Mouse (Mus musculus): Measurements from ENCODE around the gene Cd300ld4. TPM values are rescaled to one million over a fixed set of nuclear protein-coding genes. Genes with fewer than 3 reads are reported as not detected.
"Not testable (repeated sequence)": the region's sequence is repeated elsewhere in the genome, so short reads cannot be mapped to it uniquely, and the experiment has no call there.

The Cd300ld4 gene
- polyA plus RNA-seq, 1 experiment from 2014 or later, result not detected

DNA sequence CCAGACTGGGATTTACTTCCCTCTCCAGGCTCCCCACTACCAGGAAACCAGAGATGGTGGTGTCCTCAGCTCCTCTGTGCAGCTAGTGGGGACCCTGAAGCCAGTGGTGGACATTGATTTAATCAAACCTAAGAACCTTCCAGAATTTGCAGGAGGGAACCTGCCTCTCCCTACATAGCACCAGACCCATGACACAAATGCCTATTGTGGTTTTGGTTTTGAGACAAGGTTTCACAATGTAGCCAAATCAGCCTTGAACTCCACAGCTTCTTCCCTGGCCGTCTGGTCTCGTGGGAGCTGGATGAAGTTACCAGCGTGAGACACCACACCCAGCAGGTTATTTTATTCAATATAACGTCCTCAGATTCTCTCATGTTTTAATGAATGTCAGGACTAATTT is 31.9 kb upstream of the Cd300ld4 start:
- Histone ChIP-seq H3K27ac (ENCODE audit: low read length) (no peak overlapping the region), H3K9me3 (replicated peaks; ENCODE audit: control insufficient read depth, low read length) (no peaks in the 10 kb centered on the region), H3K4me3 (ENCODE audit: low read depth, low read length) (no peak overlapping the region), H3K36me3 (ENCODE audit: control insufficient read depth, insufficient read depth) (no peaks in the 10 kb centered on the region), H3K4me2 (ENCODE audit: low read depth, low read length) (no peak overlapping the region), H3K27me3 (ENCODE audit: control insufficient read depth, insufficient read depth, low read depth, low read length) (no peaks in the 10 kb centered on the region), H3K4me1 (ENCODE audit: control insufficient read depth, low read depth, low read length) (no peaks in the 10 kb centered on the region), H3K9ac (ENCODE audit: low read depth, low read length) (no peak overlapping the region)
- 46% methylated on average over 4 of the region's 4 CpGs for WGBS (ENCODE audit: insufficient replicate concordance)
- no peak for ATAC-seq (ENCODE audit: low read depth)

DNA sequence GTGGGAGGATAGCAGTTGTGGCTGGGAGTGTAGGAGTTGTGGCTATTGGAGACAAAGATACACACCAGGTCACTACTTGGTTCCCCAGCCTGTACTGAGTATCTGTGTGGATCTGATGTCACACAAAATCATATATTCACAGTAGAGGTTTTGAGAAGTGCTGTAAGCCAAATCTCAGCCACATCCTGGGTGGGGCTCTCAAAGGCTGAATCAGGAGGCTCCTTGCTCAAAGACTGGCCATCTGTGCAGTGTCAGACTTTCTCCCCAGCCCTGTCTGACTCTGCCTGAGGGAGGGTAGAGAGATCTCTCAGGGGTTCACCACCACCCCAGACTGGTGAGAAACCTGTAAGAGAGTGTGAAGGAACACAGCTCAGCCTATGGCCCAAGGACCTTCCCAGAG is 27.7 kb upstream of the Cd300ld4 start:
- ATAC-seq (ENCODE audit: low read depth), result no peak
- Histone ChIP-seq H3K4me3 (ENCODE audit: low read depth, low read length) (no peak overlapping the region), H3K4me2 (ENCODE audit: low read depth, low read length) (no peak overlapping the region), H3K27me3 (ENCODE audit: control insufficient read depth, insufficient read depth, low read depth, low read length) (no peaks in the 10 kb centered on the region), H3K4me1 (ENCODE audit: control insufficient read depth, low read depth, low read length) (no peaks in the 10 kb centered on the region), H3K27ac (ENCODE audit: low read length) (no peak overlapping the region), H3K36me3 (ENCODE audit: control insufficient read depth, insufficient read depth) (no peaks in the 10 kb centered on the region), H3K9me3 (replicated peaks; ENCODE audit: control insufficient read depth, low read length) (no peaks in the 10 kb centered on the region), H3K9ac (ENCODE audit: low read depth, low read length) (no peak overlapping the region)

- no peak overlapping the region for H3K27ac ChIP-seq (ENCODE audit: low read length)
- no peak overlapping the region for H3K9ac ChIP-seq (ENCODE audit: low read depth, low read length)
- WGBS (ENCODE audit: insufficient replicate concordance), result 70% methylated on average over 1 of the region's 1 CpGs
Observed at GRCm38 (mm10) chr11:115052991-115053390, 26.2 kb upstream of the Cd300ld4 start.

DNA sequence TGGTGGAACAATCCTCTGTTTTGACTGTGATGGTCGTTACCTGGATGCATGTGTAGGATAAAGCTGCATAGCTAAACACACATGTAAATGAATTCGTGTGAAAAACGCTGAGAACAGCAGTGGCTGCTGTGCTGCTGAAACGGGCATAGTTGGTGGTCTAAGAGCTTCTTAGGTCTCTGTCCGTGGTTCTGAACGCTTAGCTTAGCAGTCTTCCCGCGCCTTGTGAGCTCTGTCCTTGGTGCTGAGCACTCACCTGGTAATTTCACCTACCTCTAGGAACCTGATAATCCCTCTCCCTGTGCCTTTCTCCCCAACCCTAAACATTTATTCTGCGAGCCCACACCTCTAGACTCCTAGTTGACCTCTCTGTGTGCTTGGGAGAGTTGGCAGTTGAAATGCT is 25.4 kb upstream of the Cd300ld4 start:
- no peaks in the 10 kb centered on the region for H3K27me3 ChIP-seq (ENCODE audit: control insufficient read depth, insufficient read depth, low read depth, low read length)
- no peak for ATAC-seq (ENCODE audit: low read depth)
- no peak overlapping the region for H3K4me3 ChIP-seq (ENCODE audit: low read depth, low read length)
- 2% methylated on average over 9 of the region's 9 CpGs for WGBS (ENCODE audit: insufficient replicate concordance)
- H3K4me1 ChIP-seq (ENCODE audit: control insufficient read depth, low read depth, low read length), result no peaks in the 10 kb centered on the region
- no peak overlapping the region for H3K9ac ChIP-seq (ENCODE audit: low read depth, low read length)
- H3K9me3 ChIP-seq (replicated peaks; ENCODE audit: control insufficient read depth, low read length), result no peaks in the 10 kb centered on the region
- H3K27ac ChIP-seq (ENCODE audit: low read length), result no peak overlapping the region
- H3K4me2 ChIP-seq (ENCODE audit: low read depth, low read length), result no peak overlapping the region
- no peaks in the 10 kb centered on the region for H3K36me3 ChIP-seq (ENCODE audit: control insufficient read depth, insufficient read depth)

More at GRCm38 (mm10) chr11:115052991-115053390, 26.2 kb upstream of the Cd300ld4 start:
- Histone ChIP-seq H3K36me3 (ENCODE audit: control insufficient read depth, insufficient read depth) (no peaks in the 10 kb centered on the region), H3K4me3 (ENCODE audit: low read depth, low read length) (no peak overlapping the region), H3K4me1 (ENCODE audit: control insufficient read depth, low read depth, low read length) (no peaks in the 10 kb centered on the region), H3K9me3 (replicated peaks; ENCODE audit: control insufficient read depth, low read length) (no peaks in the 10 kb centered on the region), H3K4me2 (ENCODE audit: low read depth, low read length) (no peak overlapping the region), H3K27me3 (ENCODE audit: control insufficient read depth, insufficient read depth, low read depth, low read length) (no peaks in the 10 kb centered on the region)
- no peak for ATAC-seq (ENCODE audit: low read depth)

- Histone ChIP-seq H3K4me2 (ENCODE audit: low read depth, low read length) (no peak overlapping the region), H3K36me3 (ENCODE audit: control insufficient read depth, insufficient read depth) (no peaks in the 10 kb centered on the region), H3K4me1 (ENCODE audit: control insufficient read depth, low read depth, low read length) (no peaks in the 10 kb centered on the region), H3K9ac (ENCODE audit: low read depth, low read length) (no peak overlapping the region), H3K9me3 (replicated peaks; ENCODE audit: control insufficient read depth, low read length) (no peaks in the 10 kb centered on the region), H3K4me3 (ENCODE audit: low read depth, low read length) (no peak overlapping the region), H3K27me3 (ENCODE audit: control insufficient read depth, insufficient read depth, low read depth, low read length) (no peaks in the 10 kb centered on the region), H3K27ac (ENCODE audit: low read length) (no peak overlapping the region)
- ATAC-seq (ENCODE audit: low read depth), result no peak
- WGBS (ENCODE audit: insufficient replicate concordance), result 24% methylated on average over 3 of the region's 3 CpGs
Observed at GRCm38 (mm10) chr11:115049282-115049895, 22.6 kb upstream of the Cd300ld4 start.

DNA sequence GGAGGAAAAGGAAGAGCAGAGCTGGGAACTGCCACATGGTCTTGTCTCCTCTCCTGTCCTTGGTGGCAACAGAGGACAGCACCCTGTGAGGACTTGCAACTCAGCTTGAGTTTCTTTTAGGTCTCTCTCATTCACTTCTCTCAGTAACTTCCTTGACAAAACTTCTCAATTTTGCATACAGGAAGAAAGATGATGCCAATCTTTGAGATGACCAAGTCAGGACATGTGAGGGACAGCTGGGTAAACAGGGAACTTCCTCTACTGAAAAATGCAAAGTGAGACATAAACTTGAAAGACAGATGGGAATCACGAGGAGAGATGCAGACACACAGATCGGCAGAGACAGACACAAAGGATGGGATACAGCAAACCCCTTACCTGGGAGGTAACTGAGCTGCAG is 21.4 kb upstream of the Cd300ld4 start, which contains the start of gene Cd300ld3:
Cd300ld3 (minus strand) TSS at position 151 of the 400 bp plus-strand sequence.
- H3K27ac ChIP-seq (ENCODE audit: low read length), result no peak within 1 kb of the TSS
- no peaks in the 10 kb centered on the region for H3K36me3 ChIP-seq (ENCODE audit: control insufficient read depth, insufficient read depth)
- no peak within 1 kb of the TSS for H3K4me3 ChIP-seq (ENCODE audit: low read depth, low read length)
- ATAC-seq (ENCODE audit: low read depth), result no peak
- no peak within 1 kb of the TSS for H3K4me2 ChIP-seq (ENCODE audit: low read depth, low read length)
- H3K9ac ChIP-seq (ENCODE audit: low read depth, low read length), result no peak within 1 kb of the TSS
- 35% methylated on average over 2 of the region's 2 CpGs for WGBS (ENCODE audit: insufficient replicate concordance)
- no peaks in the 10 kb centered on the region for H3K4me1 ChIP-seq (ENCODE audit: control insufficient read depth, low read depth, low read length)
- H3K27me3 ChIP-seq (ENCODE audit: control insufficient read depth, insufficient read depth, low read depth, low read length), result no peaks in the 10 kb centered on the region
- H3K9me3 ChIP-seq (replicated peaks; ENCODE audit: control insufficient read depth, low read length), result no peaks in the 10 kb centered on the region

DNA sequence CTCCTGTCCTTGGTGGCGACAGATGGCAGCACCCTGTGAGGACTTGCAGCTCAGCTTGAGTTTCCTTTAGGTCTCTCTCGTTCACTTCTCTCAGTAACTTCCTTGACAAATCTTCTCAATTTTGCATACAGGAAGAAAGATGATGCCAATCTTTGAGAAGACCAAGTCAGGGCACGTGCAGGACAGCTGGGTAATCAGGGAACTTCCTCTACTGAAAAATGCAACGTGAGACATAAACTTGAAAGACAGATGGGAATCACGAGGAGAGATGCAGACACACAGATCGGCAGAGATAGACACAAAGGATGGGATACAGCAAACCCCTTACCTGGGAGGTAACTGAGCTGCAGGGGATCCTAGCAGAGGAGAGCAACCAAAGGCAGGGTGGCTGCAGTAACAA is 10.9 kb upstream of the Cd300ld4 start, which contains the start of gene Cd300ld5:
Cd300ld5 (minus strand) TSS at position 101 of the 400 bp plus-strand sequence.
- H3K4me3 ChIP-seq (ENCODE audit: low read depth, low read length); H3K9me3 ChIP-seq (replicated peaks; ENCODE audit: control insufficient read depth, low read length); H3K9ac ChIP-seq (ENCODE audit: low read depth, low read length); H3K27ac ChIP-seq (ENCODE audit: low read length); H3K27me3 ChIP-seq (ENCODE audit: control insufficient read depth, insufficient read depth, low read depth, low read length); ATAC-seq (ENCODE audit: low read depth); H3K4me1 ChIP-seq (ENCODE audit: control insufficient read depth, low read depth, low read length); H3K4me2 ChIP-seq (ENCODE audit: low read depth, low read length); H3K36me3 ChIP-seq (ENCODE audit: control insufficient read depth, insufficient read depth): not testable (repeated sequence)
- WGBS (ENCODE audit: insufficient replicate concordance), result no CpG with 5 or more reads among the region's 6 CpGs

GRCm38 (mm10) chr11:115016093-115016492 is 10.7 kb downstream of the Cd300ld4 start, which contains the start of gene Cd300ld2:
Cd300ld2 (minus strand) TSS chr11:115016193.
- H3K27me3 ChIP-seq (ENCODE audit: control insufficient read depth, insufficient read depth, low read depth, low read length); ATAC-seq (ENCODE audit: low read depth); H3K36me3 ChIP-seq (ENCODE audit: control insufficient read depth, insufficient read depth); H3K4me3 ChIP-seq (ENCODE audit: low read depth, low read length); H3K4me1 ChIP-seq (ENCODE audit: control insufficient read depth, low read depth, low read length); H3K27ac ChIP-seq (ENCODE audit: low read length); H3K4me2 ChIP-seq (ENCODE audit: low read depth, low read length); H3K9ac ChIP-seq (ENCODE audit: low read depth, low read length); H3K9me3 ChIP-seq (replicated peaks; ENCODE audit: control insufficient read depth, low read length): not testable (repeated sequence)
- WGBS (ENCODE audit: insufficient replicate concordance), result no CpG with 5 or more reads among the region's 7 CpGs

DNA sequence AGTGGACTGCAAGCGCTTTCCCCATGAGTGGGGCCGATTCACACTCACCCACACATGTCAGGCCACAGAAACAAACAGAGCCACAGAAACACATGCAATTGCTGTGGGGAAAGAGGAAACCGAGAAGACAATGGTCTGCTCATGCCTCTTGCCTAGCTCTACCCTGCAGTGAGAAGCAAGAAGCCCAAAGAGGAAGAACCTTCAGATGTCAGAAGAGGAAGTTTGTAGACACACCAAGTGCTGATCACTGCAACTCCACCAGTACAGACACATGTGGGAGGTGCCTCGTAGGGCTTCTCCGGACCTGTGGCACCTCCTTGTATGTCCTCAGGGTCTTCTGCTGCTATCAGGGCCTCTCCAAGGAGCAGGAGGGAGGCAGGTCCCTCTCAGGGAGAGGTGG is 22.7 kb downstream of the Cd300ld4 start:
- Histone ChIP-seq H3K4me2 (ENCODE audit: low read depth, low read length) (no peak overlapping the region), H3K27ac (ENCODE audit: low read length) (peak overlapping the region; percentile 72), H3K9ac (ENCODE audit: low read depth, low read length) (no peak overlapping the region), H3K9me3 (replicated peaks; ENCODE audit: control insufficient read depth, low read length) (no peaks in the 10 kb centered on the region), H3K4me1 (ENCODE audit: control insufficient read depth, low read depth, low read length) (no peaks in the 10 kb centered on the region), H3K4me3 (ENCODE audit: low read depth, low read length) (no peak overlapping the region), H3K36me3 (ENCODE audit: control insufficient read depth, insufficient read depth) (no peaks in the 10 kb centered on the region), H3K27me3 (ENCODE audit: control insufficient read depth, insufficient read depth, low read depth, low read length) (no peaks in the 10 kb centered on the region)
- ATAC-seq (ENCODE audit: low read depth), result peak; percentile 54
- WGBS (ENCODE audit: insufficient replicate concordance), result 22% methylated on average over 5 of the region's 5 CpGs

Data from liver, embryonic 16.5 days (tissue).